In the genomic region with DNA sequence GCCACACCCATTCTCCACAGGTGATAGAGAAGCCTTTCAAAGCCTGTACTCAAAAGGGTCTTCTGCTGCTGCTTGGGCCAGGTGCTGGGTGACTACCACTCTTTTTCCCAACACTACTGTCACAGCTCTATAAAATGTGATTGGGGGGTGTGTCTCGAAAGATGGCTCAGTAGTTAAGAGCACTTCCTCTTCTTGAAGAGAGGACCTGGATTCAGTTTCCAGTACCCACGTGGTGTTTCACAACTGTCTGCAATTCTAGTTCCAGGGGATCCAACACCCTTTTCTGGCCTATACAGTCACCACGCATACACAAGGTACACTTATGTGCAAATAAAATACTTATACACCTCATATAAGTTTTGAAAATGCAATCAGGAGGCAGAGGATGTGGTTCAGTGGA, we compare ENCODE assay signal across 28 mouse cellular contexts. TPM values are rescaled to one million over a fixed set of nuclear protein-coding genes. Genes with fewer than 3 reads are reported as not detected.
A peak's percentile ranks its signal among the peaks of the same experiment; 100 is the strongest.
DNase-seq lines count a peak whose midpoint lies in the region; ATAC-seq and TF ChIP-seq lines count a peak whose summit lies in the region.
"Had no signal": no experiment of that assay in that cellular context is flagged by ENCODE, and none has a peak within 500 bp of the region (broad histone marks: within the 10 kb centered on the region; RNA-seq: fewer than 3 reads in every experiment).

No protein-coding gene starts in this region.

- peak; percentile 26 to 30 for DNase-seq in B cell, adult 2 months
- peak; percentile 87 for DNase-seq in MEL (ENCODE audit: low read depth, low spot score)
- DNase-seq in splenic B cell, adult 2 months (ENCODE audit: low read depth, low spot score), result peak; percentile 52
- DNase-seq in kidney, postnatal 14 days, result no peak
- DNase-seq in forebrain, embryonic 10.5 days (ENCODE audit: extremely low spot score, low spot score), result no peak
- DNase-seq in layer of hippocampus, postnatal 14 days (ENCODE audit: low spot score in 2 of 2), result no peak
- no peak for DNase-seq in cerebellum, adult 11 months
- DNase-seq: adrenal gland, postnatal 10 days; adrenal gland, postnatal 36 days; cerebellum, adult 11-12 months; cerebellum, adult 8-10 months; cerebellum, postnatal 10 days; cerebellum, postnatal 36 days; forebrain, postnatal 0 days; gastrocnemius, adult 2 months; gastrocnemius, postnatal 14 days; heart, adult 18-20 months; heart, postnatal 10 days; kidney, adult 11 months had no signal

- H3K9me3 ChIP-seq in MEL (replicated peaks; ENCODE audit: insufficient read depth, low read length), result no peaks in the 10 kb centered on the region
- no peaks in the 10 kb centered on the region for H3K9me3 ChIP-seq in forebrain, embryonic 10.5 days
- H3K9me3 ChIP-seq: heart, embryonic 12.5 days; heart, embryonic 15.5 days; hindbrain, embryonic 12.5 days; hindbrain, embryonic 15.5 days; intestine, embryonic 15.5 days had no signal

- no peak for TF ChIP-seq POLR2A in MEL (IDR thresholded peaks at IDR 0.05; ENCODE audit: control insufficient read depth in 1 of 2, insufficient read depth in 1 of 2, low read depth in 1 of 2, low read length in 2 of 2, poor library complexity in 1 of 2)

- TF ChIP-seq RAD21 in MEL (IDR thresholded peaks at IDR 0.05; ENCODE audit: low read depth, low read length), result no peak

- peaks cover 0 to 10% of the 10 kb centered on the region in 2 experiments; a peak in 2 of 4 replicates for H3K36me3 ChIP-seq in MEL (ENCODE audit: control insufficient read depth in 1 of 2, insufficient read depth in 2 of 2, low read length in 2 of 2)
- H3K36me3 ChIP-seq in splenic B cell, adult 2 months (ENCODE audit: control insufficient read depth, insufficient read depth, low read length, poor library complexity, severe bottlenecking), result no peaks in the 10 kb centered on the region; the same call in 1 of the 2 replicates
- no peaks in the 10 kb centered on the region for H3K36me3 ChIP-seq in forebrain, embryonic 10.5 days (replicated peaks)
- H3K36me3 ChIP-seq: heart, embryonic 12.5 days; heart, embryonic 15.5 days; hindbrain, embryonic 12.5 days; hindbrain, embryonic 15.5 days; intestine, embryonic 15.5 days had no signal

- H3K4me3 ChIP-seq in MEL (ENCODE audit: control insufficient read depth in 1 of 2, insufficient read depth in 1 of 2, low read depth in 2 of 2, low read length in 2 of 2), result no peak overlapping the region
- H3K4me3 ChIP-seq in forebrain, embryonic 10.5 days, result no peak overlapping the region
- H3K4me3 ChIP-seq: gastrocnemius, adult 2 months; heart, embryonic 12.5 days; heart, embryonic 15.5 days; hindbrain, embryonic 12.5 days; hindbrain, embryonic 15.5 days; intestine, embryonic 15.5 days had no signal

- no peaks in the 10 kb centered on the region for H3K79me2 ChIP-seq in MEL (ENCODE audit: control insufficient read depth, insufficient read depth, low read length, poor library complexity)

- peaks cover 4 to 15% of the 10 kb centered on the region in 2 experiments for H3K4me1 ChIP-seq in MEL (ENCODE audit: control insufficient read depth in 1 of 2, insufficient read depth in 2 of 2, low read length in 2 of 2)
- no peaks in the 10 kb centered on the region for H3K4me1 ChIP-seq in forebrain, embryonic 10.5 days
- H3K4me1 ChIP-seq: heart, embryonic 12.5 days; heart, embryonic 15.5 days; hindbrain, embryonic 12.5 days; hindbrain, embryonic 15.5 days had no signal

- TF ChIP-seq CTCF in MEL (IDR thresholded peaks at IDR 0.05 in 2 of 3, conservative IDR thresholded peaks at IDR 0.05 in 1 of 3; ENCODE audit: control insufficient read depth in 1 of 3, insufficient read depth in 1 of 3, low read depth in 2 of 3, low read length in 3 of 3, poor library complexity in 1 of 3, severe bottlenecking in 1 of 3), result no peak

- 90% methylated on average over 3 of the region's 3 CpGs for WGBS in forebrain, embryonic 10.5 days

- no peak overlapping the region for H3K9ac ChIP-seq in MEL (ENCODE audit: control insufficient read depth, low read depth, low read length, poor library complexity, severe bottlenecking)
- H3K9ac ChIP-seq: forebrain, postnatal 0 days; heart, embryonic 12.5 days; heart, embryonic 15.5 days; hindbrain, embryonic 12.5 days; hindbrain, embryonic 15.5 days; intestine, embryonic 15.5 days had no signal

- peak; percentile 59 to 69 for TF ChIP-seq EP300 in MEL (IDR thresholded peaks at IDR 0.05; ENCODE audit: low read depth in 1 of 2, low read length in 2 of 2)

- peak overlapping the region; percentile 19 for H3K27ac ChIP-seq in MEL (ENCODE audit: control insufficient read depth, low read depth, low read length)
- no peak overlapping the region for H3K27ac ChIP-seq in forebrain, embryonic 10.5 days
- H3K27ac ChIP-seq: gastrocnemius, adult 2 months; heart, embryonic 15.5 days; hindbrain, embryonic 12.5 days; hindbrain, embryonic 15.5 days; intestine, embryonic 15.5 days had no signal

- H3K27me3 ChIP-seq in MEL (ENCODE audit: control insufficient read depth in 1 of 2, insufficient read depth in 2 of 2, low read length in 2 of 2), result no peaks in the 10 kb centered on the region
- H3K27me3 ChIP-seq in splenic B cell, adult 2 months (ENCODE audit: control insufficient read depth, insufficient read depth, low read length, poor library complexity, severe bottlenecking), result no peaks in the 10 kb centered on the region
- no peaks in the 10 kb centered on the region for H3K27me3 ChIP-seq in forebrain, embryonic 10.5 days (ENCODE audit: poor library complexity, severe bottlenecking)
- H3K27me3 ChIP-seq: heart, embryonic 15.5 days; hindbrain, embryonic 12.5 days; hindbrain, embryonic 15.5 days; intestine, embryonic 15.5 days had no signal

- ATAC-seq in granulocyte monocyte progenitor cell, adult 5-6 weeks (replicated peaks; ENCODE audit: poor library complexity, severe bottlenecking), result peak; percentile 87
- ATAC-seq: activated CD4-positive, CD25-positive, alpha-beta regulatory T cell, adult 4 months; CD4-positive, CD25-positive, alpha-beta regulatory T cell, adult 4 months; forebrain, embryonic 14.5 days; forebrain, postnatal 0 days had no signal

TF ChIP-seq in MEL, 35 proteins besides CTCF, POLR2A, EP300 and RAD21 (continues in another document):
- TF ChIP-seq KAT2A (conservative IDR thresholded peaks at IDR 0.05; ENCODE audit: low read depth, low read length) (no peak), MAFK (IDR thresholded peaks at IDR 0.05; ENCODE audit: borderline replicate concordance, low read depth, low read length) (no peak), UBTF (IDR thresholded peaks at IDR 0.05; ENCODE audit: borderline replicate concordance, insufficient read depth, low read depth, low read length) (no peak), ZNF384 (IDR thresholded peaks at IDR 0.05; ENCODE audit: low read depth, low read length) (0 out of 2 replicates have a peak, but pooled peaks have one; percentile 9), GATA1 (IDR thresholded peaks at IDR 0.05; ENCODE audit: low read depth, low read length) (no peak), NELFE (IDR thresholded peaks at IDR 0.05; ENCODE audit: low read depth, low read length) (no peak), MXI1 (IDR thresholded peaks at IDR 0.05; ENCODE audit: low read depth, low read length) (peak; percentile 99), BHLHE40 (IDR thresholded peaks at IDR 0.05; ENCODE audit: borderline replicate concordance, low read depth, low read length) (no peak), ELF1 (IDR thresholded peaks at IDR 0.05; ENCODE audit: low read depth, low read length) (0 out of 2 replicates have a peak, but pooled peaks have one; percentile 25), HCFC1 (IDR thresholded peaks at IDR 0.05; ENCODE audit: low read depth, low read length) (no peak), USF1 (IDR thresholded peaks at IDR 0.05; ENCODE audit: low read depth, low read length) (peak; percentile 84), MYB (IDR thresholded peaks at IDR 0.05; ENCODE audit: low read depth, low read length) (no peak), SMC3 (IDR thresholded peaks at IDR 0.05; ENCODE audit: low read depth, low read length) (peak; percentile 31; the same call in 1 of the 2 replicates), ZKSCAN1 (IDR thresholded peaks at IDR 0.05; ENCODE audit: low read depth, low read length) (no peak), ZC3H11A (IDR thresholded peaks at IDR 0.05; ENCODE audit: low read depth, low read length) (no peak), MAZ (IDR thresholded peaks at IDR 0.05; ENCODE audit: low read depth, low read length) (no peak), NRF1 (IDR thresholded peaks at IDR 0.05; ENCODE audit: insufficient read depth, low read depth, low read length, poor library complexity, severe bottlenecking) (no peak), TAL1 (IDR thresholded peaks at IDR 0.05; ENCODE audit: low read length) (no peak), CHD2 (IDR thresholded peaks at IDR 0.05; ENCODE audit: low read length) (no peak), JUND (IDR thresholded peaks at IDR 0.05; ENCODE audit: low read depth, low read length) (no peak), USF2 (IDR thresholded peaks at IDR 0.05; ENCODE audit: borderline replicate concordance in 1 of 2, insufficient read depth in 1 of 2, low read depth in 1 of 2, low read length in 2 of 2) (no peak), POLR2AphosphoS2 (IDR thresholded peaks at IDR 0.05; ENCODE audit: low read length) (no peak), MEF2A (IDR thresholded peaks at IDR 0.05; ENCODE audit: extremely low read depth, insufficient replicate concordance, low read depth, low read length, poor library complexity, severe bottlenecking) (no peak), POLR2AphosphoS5 (IDR thresholded peaks at IDR 0.05; ENCODE audit: borderline replicate concordance, low read depth, low read length) (no peak)

RNA-seq across cellular contexts. Expression of a gene that starts 13.5 kb away (rescaled TPM):
- 2.7 and 3.6 TPM in 2 replicates for total RNA-seq in MEL (2012; rRNA removed)
- polyA plus RNA-seq in MEL (2012; ENCODE audit: insufficient read depth in 1 of 2, insufficient read length in 2 of 2, low read depth in 1 of 2, low replicate concordance in 2 of 2, missing spikeins in 1 of 2), result 10 to 100 TPM in 1 of 2 experiments, not detected in 1; 15.5 TPM
- total RNA-seq in granulocyte monocyte progenitor cell, adult 5-6 weeks (2014; fragmentation: Nextera tagmentation), result not detected in 2 replicates
- 0.82 and 4.8 TPM in 2 replicates for total RNA-seq in granulocyte monocyte progenitor cell, adult 5-6 weeks (2017)
- 11.1 and 13.0 TPM in 2 replicates for polyA plus RNA-seq in forebrain, embryonic 10.5 days (2016; fragmentation: Nextera tagmentation; extraction: Ambion mirVana)
- total RNA-seq in layer of hippocampus, postnatal 14 days (2021), result 10 to 100 TPM; 42.8 to 50.7 TPM

RNA-seq across cellular contexts. Expression of a gene that starts 47.0 kb away (rescaled TPM):
- total RNA-seq in MEL (2012; rRNA removed), result 18.8 and 19.4 TPM in 2 replicates
- polyA plus RNA-seq in MEL (2012; ENCODE audit: insufficient read depth in 1 of 2, insufficient read length in 2 of 2, low read depth in 1 of 2, low replicate concordance in 2 of 2, missing spikeins in 1 of 2), result 100 to 1,000 TPM in 1 of 2 experiments, 10 to 100 TPM in 1; 20.3 to 191 TPM
- 83.3 and 104 TPM in 2 replicates for total RNA-seq in granulocyte monocyte progenitor cell, adult 5-6 weeks (2014; fragmentation: Nextera tagmentation)
- 51.9 and 63.8 TPM in 2 replicates for total RNA-seq in granulocyte monocyte progenitor cell, adult 5-6 weeks (2017)
- 12.0 and 13.8 TPM in 2 replicates for polyA plus RNA-seq in forebrain, embryonic 10.5 days (2016; fragmentation: Nextera tagmentation; extraction: Ambion mirVana)
- 10 to 100 TPM; 59.1 to 60.4 TPM for total RNA-seq in layer of hippocampus, postnatal 14 days (2021)

Comparison
In these comparisons a context has a peak if more than half of its experiments do, and no peak if none do; other contexts are left out.
1. DNase-seq: peak in B cell, adult 2 months (2 of 2), MEL (single experiment) and splenic B cell, adult 2 months (single experiment); none in kidney, postnatal 14 days (single experiment), forebrain, embryonic 10.5 days (single experiment), layer of hippocampus, postnatal 14 days (0 of 2) and cerebellum, adult 11 months (single experiment).